Mouse (Mus musculus) hindlimb bud, embryonic 11.5 days (tissue): ENCODE measurements at regions not wholly inside any gene's neighbourhood (a gene's known extent, or its start where the extent isn't known, plus 50 kb on each side); places are given as distances from the start of the nearest gene placed in this dataset.

Source experiments
- DNase-seq: peaks from one replicate; pipeline ENCODE4 v3.0.0-alpha.2; 2012; ENCODE audit warnings: low read depth, low spot score; ENCODE audit errors: extremely low spot score

- no peak for DNase-seq
Measured at GRCm38 (mm10) chr13:107904851-107905250, 139.4 kb upstream of the Smim15 start.

GRCm38 (mm10) chr13:107904051-107904740 lies 140.1 kb upstream of the Smim15 start:
- no peak for DNase-seq

- DNase-seq, result no peak
Measured at GRCm38 (mm10) chr13:107903150-107903959, 140.9 kb upstream of the Smim15 start.

- DNase-seq, result no peak
Measured at GRCm38 (mm10) chr13:107902800-107903149, 141.5 kb upstream of the Smim15 start.

- DNase-seq, result no peak
Measured at GRCm38 (mm10) chr13:107899600-107900229, 144.5 kb upstream of the Smim15 start.

GRCm38 (mm10) chr13:107897646-107898045 lies 146.6 kb upstream of the Smim15 start:
- no peak for DNase-seq

GRCm38 (mm10) chr13:107897184-107897583 lies 147.1 kb upstream of the Smim15 start:
- DNase-seq, result no peak

- no peak for DNase-seq
Measured at GRCm38 (mm10) chr13:107893581-107894183, 150.6 kb upstream of the Smim15 start.

GRCm38 (mm10) chr13:107893081-107893480 lies 151.2 kb upstream of the Smim15 start:
- DNase-seq, result no peak

- no peak for DNase-seq
Measured at GRCm38 (mm10) chr13:107891946-107892345, 152.3 kb upstream of the Smim15 start.

- no peak for DNase-seq
Measured at GRCm38 (mm10) chr13:107890866-107891821, 153.1 kb upstream of the Smim15 start.

GRCm38 (mm10) chr13:107889985-107890865 lies 154.0 kb upstream of the Smim15 start:
- DNase-seq, result peak; percentile 95

GRCm38 (mm10) chr13:107889588-107889984 lies 154.7 kb upstream of the Smim15 start:
- no peak for DNase-seq

GRCm38 (mm10) chr13:107888571-107889451 lies 155.4 kb upstream of the Smim15 start:
- DNase-seq, result no peak

- no peak for DNase-seq
Measured at GRCm38 (mm10) chr13:107888231-107888555, 156.1 kb upstream of the Smim15 start.

GRCm38 (mm10) chr13:107887366-107888230 lies 156.6 kb upstream of the Smim15 start:
- DNase-seq, result no peak

- no peak for DNase-seq
Measured at GRCm38 (mm10) chr13:107884836-107885235, 159.4 kb upstream of the Smim15 start.

GRCm38 (mm10) chr13:107882337-107882736 lies 161.9 kb upstream of the Smim15 start:
- DNase-seq, result no peak
